Mouse (Mus musculus) liver, embryonic 12.5 days (tissue): ENCODE data around the gene Tmem198b. TPM values are rescaled to one million over a fixed set of nuclear protein-coding genes. Genes with fewer than 3 reads are reported as not detected.

ENCODE experiments used
- polyA plus RNA-seq: library from polyadenylated mRNA; unstranded; fragments of >200 nt; fragmentation: Nextera tagmentation; extraction: Ambion mirVana; gene quantifications from 2 replicates; pipeline ENCODE4 v1.2.1, GENCODE M21; 2016

Gene Tmem198b
- polyA plus RNA-seq, 1 experiment from 2014 or later: 3.9 TPM

Other genes with a start within 250 kb of the Tmem198b start
- 233 and 242 TPM in 2 replicates for gene Pa2g4, start 238.4 kb downstream of the Tmem198b start, polyA plus RNA-seq
- 1.8 TPM in 2 replicates for gene Erbb3, start 214.7 kb downstream of the Tmem198b start, polyA plus RNA-seq
- 555 and 561 TPM in 2 replicates for gene Rps26, start 177.6 kb downstream of the Tmem198b start, polyA plus RNA-seq
- 0.41 and 0.42 TPM in 2 replicates for gene Ikzf4, start 158.4 kb downstream of the Tmem198b start, polyA plus RNA-seq
- 10.4 and 10.5 TPM in 2 replicates for gene Suox, start 130.3 kb downstream of the Tmem198b start, polyA plus RNA-seq
- 34.2 and 34.7 TPM in 2 replicates for gene Rab5b, start 108.1 kb downstream of the Tmem198b start, polyA plus RNA-seq
- 0.36 and 0.43 TPM in 2 replicates for gene Pmel, start 100.2 kb downstream of the Tmem198b start, polyA plus RNA-seq
- gene Cdk2, start 99.3 kb downstream of the Tmem198b start, polyA plus RNA-seq: 82.8 and 84.9 TPM in 2 replicates
- 2.8 TPM in 2 replicates for gene Dgka, start 59.5 kb downstream of the Tmem198b start, polyA plus RNA-seq
- 25.8 and 26.8 TPM in 2 replicates for gene Pym1, start 56.5 kb downstream of the Tmem198b start, polyA plus RNA-seq
- gene Mmp19, start 13.5 kb downstream of the Tmem198b start, polyA plus RNA-seq: 5.5 and 6.8 TPM in 2 replicates
- gene Dnajc14, start 308 bp downstream of the Tmem198b start, polyA plus RNA-seq: 27.9 and 29.1 TPM in 2 replicates
- gene Sarnp, start 13.0 kb upstream of the Tmem198b start, polyA plus RNA-seq: 154 and 161 TPM in 2 replicates
- 82.5 and 85.8 TPM in 2 replicates for gene Ormdl2, start 17.3 kb upstream of the Tmem198b start, polyA plus RNA-seq
- 1.8 and 1.9 TPM in 2 replicates for gene Gdf11, start 87.3 kb upstream of the Tmem198b start, polyA plus RNA-seq
- 127 and 129 TPM in 2 replicates for gene Cd63, start 96.6 kb upstream of the Tmem198b start, polyA plus RNA-seq
- 8.2 and 9.0 TPM in 2 replicates for gene Rdh5, start 118.5 kb upstream of the Tmem198b start, polyA plus RNA-seq
- gene Bloc1s1, start 119.7 kb upstream of the Tmem198b start, polyA plus RNA-seq: 82.5 and 83.0 TPM in 2 replicates
- gene Itga7, start 129.4 kb upstream of the Tmem198b start, polyA plus RNA-seq: 0.12 and 0.17 TPM in 2 replicates
- gene Mettl7b, start 156.6 kb upstream of the Tmem198b start, polyA plus RNA-seq: not detected in 2 replicates
- not detected in 2 replicates for gene Olfr9, start 185.1 kb upstream of the Tmem198b start, polyA plus RNA-seq
- gene Olfr763, start 206.4 kb upstream of the Tmem198b start, polyA plus RNA-seq: not detected in 2 replicates
- gene Olfr764-ps1, start 235.5 kb upstream of the Tmem198b start, polyA plus RNA-seq: not detected in 2 replicates
- gene Olfr765, start 245.6 kb upstream of the Tmem198b start, polyA plus RNA-seq: not detected in 2 replicates